Mouse (Mus musculus): Measurements from ENCODE around the gene Vps11. TPM values are rescaled to one million over a fixed set of nuclear protein-coding genes. Genes with fewer than 3 reads are reported as not detected.
A peak's percentile ranks its signal among the peaks of the same experiment; 100 is the strongest.

Vps11 gene
- polyA plus RNA-seq, 1 experiment from 2014 or later = 37.8 TPM

DNA sequence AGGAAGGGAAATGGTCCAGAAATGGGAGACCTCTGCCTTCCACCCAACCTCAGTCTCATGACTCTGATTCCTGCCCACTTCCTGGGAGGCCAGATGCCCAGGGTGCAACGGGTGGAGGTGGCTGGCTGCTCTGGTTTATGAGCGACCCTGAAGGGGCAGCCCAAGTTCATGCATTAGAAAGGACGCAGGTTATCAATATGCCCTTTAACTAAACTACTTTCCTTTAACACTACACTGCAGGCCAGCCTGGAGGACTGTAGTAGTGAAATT, 42.7 kb downstream of the Vps11 start:
- Histone ChIP-seq H3K36me3 (peaks cover 33% of the 10 kb centered on the region), H3K27me3 (replicated peaks) (no peaks in the 10 kb centered on the region), H3K4me1 (peaks cover 30% of the 10 kb centered on the region), H3K9ac (peak overlapping the region; percentile 83; the same call in 1 of the 2 replicates), H3K27ac (no peak overlapping the region), H3K4me3 (peak overlapping the region; percentile 88), H3K9me3 (no peaks in the 10 kb centered on the region), H3K4me2 (replicated peaks) (peak overlapping the region; percentile 94)
- 43% methylated on average over 3 of the region's 3 CpGs for WGBS
- ATAC-seq (ENCODE audit: low FRiP score, low read depth) = no peak

DNA sequence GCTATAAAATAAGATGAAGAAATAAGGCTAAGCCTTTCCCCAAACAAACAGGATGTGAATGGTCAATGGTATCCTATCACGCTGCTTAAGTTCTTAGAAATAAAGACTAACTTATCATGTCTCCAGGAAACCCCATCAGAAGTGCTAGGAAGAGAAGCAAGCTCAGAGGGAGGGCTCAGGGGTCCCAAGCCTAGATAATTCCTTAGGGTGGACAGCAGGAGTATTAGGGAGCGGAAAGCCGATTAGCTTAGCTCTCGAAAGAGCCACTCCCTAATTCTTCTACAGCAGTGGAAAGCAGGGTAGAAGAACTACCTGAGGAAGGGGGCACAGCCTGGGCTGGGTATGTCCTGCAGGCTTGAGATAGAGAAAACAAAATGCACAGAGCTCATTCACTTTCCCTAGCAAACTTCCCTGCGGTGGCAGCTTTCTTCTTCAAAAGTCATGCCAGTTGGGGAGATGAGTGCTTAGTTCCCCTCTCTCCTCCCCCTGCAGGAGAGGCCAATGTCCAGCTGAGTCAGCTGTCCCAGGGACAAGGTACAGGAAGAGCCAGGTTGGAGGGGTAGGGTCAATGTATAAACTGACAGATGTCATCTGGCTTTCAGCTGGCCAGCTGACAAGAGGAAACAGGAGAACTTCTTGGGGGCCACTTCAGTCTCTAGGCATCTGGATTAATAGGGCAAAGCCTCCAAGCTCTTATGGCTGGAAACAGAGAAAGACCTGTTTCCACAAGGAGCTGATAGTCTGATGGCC, 43.2 kb downstream of the Vps11 start:
- WGBS = 72% methylated on average over 5 of the region's 5 CpGs
- peaks cover 30% of the 10 kb centered on the region for H3K4me1 ChIP-seq

GRCm38 (mm10) chr9:44317452-44317851, 44.0 kb downstream of the Vps11 start:
- H3K27me3 ChIP-seq (replicated peaks) = no peaks in the 10 kb centered on the region
- H3K4me2 ChIP-seq (replicated peaks) = peak overlapping the region; percentile 94; the same call in 1 of the 2 replicates
- H3K9ac ChIP-seq = no peak overlapping the region
- H3K36me3 ChIP-seq = peaks cover 46% of the 10 kb centered on the region
- H3K4me3 ChIP-seq = no peak overlapping the region
- no peaks in the 10 kb centered on the region for H3K9me3 ChIP-seq
- WGBS = 74% methylated on average over 4 of the region's 4 CpGs
- no peak for ATAC-seq (ENCODE audit: low FRiP score, low read depth)
- peaks cover 30% of the 10 kb centered on the region for H3K4me1 ChIP-seq
- no peak overlapping the region for H3K27ac ChIP-seq

More for the DNA sequence above, 43.2 kb downstream of the Vps11 start:
- Histone ChIP-seq H3K4me3 (peak overlapping the region; percentile 88; the same call in 1 of the 2 replicates), H3K9ac (peak overlapping the region; percentile 33; the same call in 1 of the 2 replicates), H3K9me3 (no peaks in the 10 kb centered on the region), H3K27me3 (replicated peaks) (no peaks in the 10 kb centered on the region), H3K27ac (no peak overlapping the region), H3K36me3 (peaks cover 38% of the 10 kb centered on the region), H3K4me2 (replicated peaks) (peak overlapping the region; percentile 94)
- no peak for ATAC-seq (ENCODE audit: low FRiP score, low read depth)

DNA sequence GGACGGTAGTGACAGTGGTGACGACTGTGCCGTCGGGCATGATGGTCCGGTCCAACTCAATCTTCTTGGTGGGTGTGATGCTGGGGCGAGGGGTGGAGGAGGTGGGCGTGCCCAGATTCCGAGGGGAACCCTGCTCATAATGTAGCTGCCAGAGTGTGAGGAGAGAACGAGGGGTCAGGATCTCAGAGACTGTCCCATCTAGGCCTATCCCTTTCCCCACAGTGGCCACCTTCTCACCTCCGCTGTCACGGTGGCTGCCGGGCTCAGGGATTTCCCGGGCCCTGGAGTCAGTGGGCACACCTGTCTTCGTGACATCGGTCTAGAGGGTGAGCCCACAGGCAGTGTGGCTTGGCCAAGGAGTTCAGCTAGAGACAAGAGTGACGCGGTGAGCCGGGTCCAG, 46.6 kb downstream of the Vps11 start:
- Histone ChIP-seq H3K4me2 (replicated peaks) (no peak overlapping the region), H3K27ac (no peak overlapping the region), H3K9me3 (no peaks in the 10 kb centered on the region), H3K4me1 (peaks cover 33% of the 10 kb centered on the region), H3K27me3 (replicated peaks) (no peaks in the 10 kb centered on the region), H3K4me3 (no peak overlapping the region), H3K36me3 (peaks cover 50% of the 10 kb centered on the region), H3K9ac (no peak overlapping the region)
- WGBS = 95% methylated on average over 18 of the region's 18 CpGs
- no peak for ATAC-seq (ENCODE audit: low FRiP score, low read depth)

DNA sequence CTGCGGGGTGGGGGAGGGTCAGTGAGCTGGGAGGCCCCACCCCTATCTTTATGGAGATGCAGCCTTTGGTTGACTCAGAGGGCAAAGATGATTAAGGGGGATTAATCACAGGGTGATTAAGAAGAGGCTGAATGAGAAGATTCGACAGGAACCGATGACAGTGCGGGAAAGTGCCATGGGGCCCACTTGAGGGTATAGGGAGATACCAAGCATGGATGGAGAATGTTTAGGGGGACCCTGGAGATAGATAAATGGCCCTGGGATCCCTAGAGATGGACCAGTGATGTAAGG, 47.3 kb downstream of the Vps11 start:
- peaks cover 50% of the 10 kb centered on the region for H3K36me3 ChIP-seq
- H3K4me3 ChIP-seq = no peak overlapping the region
- H3K9ac ChIP-seq = no peak overlapping the region
- H3K4me1 ChIP-seq = peaks cover 29% of the 10 kb centered on the region
- no peak overlapping the region for H3K27ac ChIP-seq
- no peaks in the 10 kb centered on the region for H3K9me3 ChIP-seq
- 77% methylated on average over 4 of the region's 4 CpGs for WGBS
- H3K4me2 ChIP-seq (replicated peaks) = no peak overlapping the region
- H3K27me3 ChIP-seq (replicated peaks) = no peaks in the 10 kb centered on the region
- no peak for ATAC-seq (ENCODE audit: low FRiP score, low read depth)

DNA sequence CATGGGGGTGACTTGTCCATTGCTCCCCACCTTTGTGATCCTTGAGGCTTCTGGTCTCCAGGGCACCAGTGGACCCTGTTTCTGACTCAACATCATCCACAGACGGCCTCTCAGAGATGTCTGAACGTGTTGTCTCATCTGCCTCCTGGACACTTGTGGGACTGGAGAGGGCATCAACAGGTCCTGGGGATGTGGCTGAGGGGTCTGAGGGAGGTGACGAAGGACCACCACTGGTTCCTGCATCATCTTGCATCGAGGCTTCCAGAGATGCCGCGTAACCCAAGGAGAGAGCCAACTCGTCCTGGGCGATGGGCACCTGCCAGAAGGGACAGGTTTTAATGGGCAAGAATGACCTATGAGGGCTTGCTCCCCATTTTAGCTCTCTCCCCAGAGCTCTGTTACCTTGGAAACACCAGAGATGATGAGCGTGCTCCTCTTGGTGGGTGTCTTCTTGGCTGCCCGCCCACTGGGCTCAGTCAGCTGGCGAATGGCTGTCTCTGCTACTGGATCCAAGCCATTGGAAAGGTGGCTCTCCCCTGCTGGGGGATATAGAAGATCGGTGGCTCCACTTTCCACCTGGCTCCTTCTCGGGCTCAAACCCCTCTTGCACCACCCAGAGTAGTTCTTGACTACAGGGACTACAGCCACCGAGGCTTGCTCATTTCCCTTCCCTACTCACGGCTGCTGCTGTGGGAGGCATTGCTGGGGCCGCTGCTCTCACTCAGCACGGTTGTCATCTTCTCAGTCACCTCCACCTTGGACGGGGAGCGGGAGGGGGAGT, 47.8 kb downstream of the Vps11 start:
- 82% methylated on average over 19 of the region's 19 CpGs for WGBS
- no peak overlapping the region for H3K27ac ChIP-seq
- H3K9me3 ChIP-seq = no peaks in the 10 kb centered on the region
- H3K36me3 ChIP-seq = peaks cover 50% of the 10 kb centered on the region
- no peak for ATAC-seq (ENCODE audit: low FRiP score, low read depth)
- no peaks in the 10 kb centered on the region for H3K27me3 ChIP-seq (replicated peaks)
- H3K4me3 ChIP-seq = no peak overlapping the region
- H3K4me2 ChIP-seq (replicated peaks) = no peak overlapping the region
- no peak overlapping the region for H3K9ac ChIP-seq
- peaks cover 23% of the 10 kb centered on the region for H3K4me1 ChIP-seq

DNA sequence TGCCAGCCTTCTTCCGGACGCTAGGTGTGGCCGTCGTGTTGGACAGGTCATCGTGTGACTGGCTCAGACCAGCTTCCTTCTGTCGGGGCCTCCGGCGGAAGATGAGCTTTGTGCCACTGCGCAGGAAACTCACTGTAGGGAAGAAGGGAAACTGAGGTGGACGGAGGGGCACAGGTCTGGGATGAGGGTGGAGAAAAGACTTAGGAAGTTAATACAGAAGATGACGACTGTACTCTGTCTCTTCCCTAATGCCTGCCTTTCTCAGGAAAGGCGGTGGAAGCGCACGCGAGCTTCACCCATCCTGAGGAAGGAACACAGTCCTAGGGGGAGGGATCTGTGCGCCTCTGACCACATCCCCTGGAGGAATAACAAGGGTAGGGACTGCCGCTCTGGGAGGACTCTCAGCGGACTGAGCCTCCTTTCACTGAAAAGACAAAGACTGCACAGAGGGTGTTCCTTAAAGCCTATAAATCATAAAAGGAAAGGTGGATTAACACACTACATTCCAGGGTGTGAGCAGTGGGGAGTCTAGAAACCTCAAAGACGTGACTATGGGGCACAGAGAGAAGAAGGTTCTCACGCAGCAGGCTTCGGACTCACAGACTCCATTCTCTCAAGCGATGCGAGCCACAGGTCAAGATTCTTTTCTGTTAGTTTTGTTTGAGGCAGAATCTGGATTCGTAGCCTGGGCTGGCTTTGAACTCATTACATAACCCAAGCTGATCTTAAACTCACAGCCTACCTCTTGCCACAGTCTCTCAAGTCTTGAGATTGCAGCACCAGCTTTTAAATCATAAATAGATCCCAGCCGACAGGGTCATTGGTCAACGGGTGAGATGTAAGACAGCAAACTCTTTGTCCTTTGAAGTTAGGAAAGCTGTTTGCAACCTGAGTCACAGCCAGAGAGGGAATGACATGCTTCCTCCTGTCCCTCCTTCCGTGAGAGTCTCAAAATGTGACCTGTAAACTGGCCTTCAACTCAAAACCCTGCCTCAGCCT, 50.0 kb downstream of the Vps11 start:
- Histone ChIP-seq H3K4me2 (replicated peaks) (peak overlapping the region; percentile 27), H3K27ac (no peak overlapping the region), H3K9ac (no peak overlapping the region), H3K4me3 (no peak overlapping the region), H3K4me1 (peaks cover 10% of the 10 kb centered on the region), H3K36me3 (peaks cover 44% of the 10 kb centered on the region), H3K9me3 (no peaks in the 10 kb centered on the region), H3K27me3 (replicated peaks) (no peaks in the 10 kb centered on the region)
- WGBS = 6% methylated on average over 27 of the region's 27 CpGs
- peak; percentile 63; the same call in 1 of the 2 replicates for ATAC-seq (ENCODE audit: low FRiP score, low read depth)

- H3K9me3 ChIP-seq = no peaks in the 10 kb centered on the region
- H3K4me1 ChIP-seq = peaks cover 10% of the 10 kb centered on the region
- no peak overlapping the region for H3K27ac ChIP-seq
- ATAC-seq (ENCODE audit: low FRiP score, low read depth) = no peak
- H3K4me2 ChIP-seq (replicated peaks) = peak overlapping the region; percentile 27
- no peaks in the 10 kb centered on the region for H3K27me3 ChIP-seq (replicated peaks)
- no peak overlapping the region for H3K4me3 ChIP-seq
- WGBS = 32% methylated on average over 10 of the region's 10 CpGs
- H3K9ac ChIP-seq = no peak overlapping the region
- peaks cover 37% of the 10 kb centered on the region for H3K36me3 ChIP-seq
Observed at GRCm38 (mm10) chr9:44310750-44311135, 50.7 kb downstream of the Vps11 start.

GRCm38 (mm10) chr9:44309756-44310155, 51.7 kb downstream of the Vps11 start:
- H3K4me2 ChIP-seq (replicated peaks) = no peak overlapping the region
- H3K9ac ChIP-seq = no peak overlapping the region
- no peaks in the 10 kb centered on the region for H3K9me3 ChIP-seq
- H3K27me3 ChIP-seq (replicated peaks) = no peaks in the 10 kb centered on the region
- H3K36me3 ChIP-seq = peaks cover 27% of the 10 kb centered on the region
- no peak overlapping the region for H3K27ac ChIP-seq
- H3K4me1 ChIP-seq = peaks cover 12% of the 10 kb centered on the region
- no peak overlapping the region for H3K4me3 ChIP-seq
- WGBS = 56% methylated on average over 3 of the region's 3 CpGs
- ATAC-seq (ENCODE audit: low FRiP score, low read depth) = no peak

GRCm38 (mm10) chr9:44307248-44307647, 54.2 kb downstream of the Vps11 start:
- ATAC-seq (ENCODE audit: low FRiP score, low read depth) = no peak
- Histone ChIP-seq H3K4me1 (peaks cover 19% of the 10 kb centered on the region), H3K4me2 (replicated peaks) (no peak overlapping the region), H3K27ac (no peak overlapping the region), H3K9ac (no peak overlapping the region), H3K27me3 (replicated peaks) (no peaks in the 10 kb centered on the region), H3K36me3 (peaks cover 8% of the 10 kb centered on the region), H3K9me3 (no peaks in the 10 kb centered on the region), H3K4me3 (no peak overlapping the region)
- WGBS = 80% methylated on average over 2 of the region's 2 CpGs

DNA sequence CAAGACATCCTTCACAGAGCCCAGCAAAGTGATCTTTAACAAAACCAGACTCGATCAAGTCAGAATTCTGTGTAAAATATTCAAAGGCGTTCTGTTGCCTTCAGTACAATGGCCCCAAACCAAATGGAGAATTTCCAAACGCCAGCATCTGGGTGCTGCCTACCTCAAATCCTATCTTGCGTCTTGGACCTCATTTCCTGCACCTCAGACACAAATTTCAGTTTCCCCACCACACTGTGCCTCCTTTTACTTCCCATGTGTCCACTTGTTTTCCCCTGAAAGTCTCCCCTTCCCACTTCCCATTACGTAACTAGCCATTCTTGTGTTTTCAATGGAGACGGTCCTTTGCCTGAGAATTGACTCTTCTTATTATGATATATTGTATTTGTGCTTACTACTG, 54.9 kb downstream of the Vps11 start:
- 91% methylated on average over 6 of the region's 6 CpGs for WGBS
- no peaks in the 10 kb centered on the region for H3K9me3 ChIP-seq
- H3K4me3 ChIP-seq = no peak overlapping the region
- no peaks in the 10 kb centered on the region for H3K27me3 ChIP-seq (replicated peaks)
- H3K4me1 ChIP-seq = peaks cover 19% of the 10 kb centered on the region
- H3K27ac ChIP-seq = no peak overlapping the region
- no peak for ATAC-seq (ENCODE audit: low FRiP score, low read depth)
- H3K36me3 ChIP-seq = peaks cover 14% of the 10 kb centered on the region
- no peak overlapping the region for H3K4me2 ChIP-seq (replicated peaks)
- no peak overlapping the region for H3K9ac ChIP-seq
